Mouse (Mus musculus): ENCODE measurements around the gene Igdcc4.

DNA sequence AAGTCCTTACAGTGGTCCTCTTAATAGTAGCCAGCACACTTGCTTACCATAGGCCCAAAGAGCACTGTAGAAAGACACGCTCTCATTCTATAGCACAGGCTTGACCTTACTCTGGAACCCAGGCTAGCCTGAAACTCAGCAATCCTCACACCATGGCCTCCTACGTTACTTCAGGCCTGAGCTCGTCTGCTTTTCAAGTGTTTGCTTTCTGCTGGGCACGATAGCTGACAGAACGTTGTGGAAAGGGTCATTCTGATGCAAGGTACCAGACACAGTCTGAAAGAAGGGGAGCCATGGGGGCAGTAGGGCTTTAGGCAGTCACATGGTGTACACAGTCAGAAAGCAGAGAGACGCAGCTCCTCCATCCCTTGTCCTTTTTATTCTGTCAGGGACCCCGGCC lies 37.0 kb upstream of the Igdcc4 start:
- TF ChIP-seq POLR2AphosphoS2 (IDR thresholded peaks at IDR 0.05; ENCODE audit: low read length) = no peak
- no peak for TF ChIP-seq EP300 (IDR thresholded peaks at IDR 0.05; ENCODE audit: low read depth in 1 of 2, low read length in 2 of 2)
- no peak for TF ChIP-seq CTCF (IDR thresholded peaks at IDR 0.05 in 2 of 3, conservative IDR thresholded peaks at IDR 0.05 in 1 of 3; ENCODE audit: control insufficient read depth in 1 of 3, insufficient read depth in 1 of 3, low read depth in 2 of 3, low read length in 3 of 3, poor library complexity in 1 of 3, severe bottlenecking in 1 of 3)
- no peak for TF ChIP-seq MYC (IDR thresholded peaks at IDR 0.05; ENCODE audit: low read depth, low read length)
- TF ChIP-seq MAZ (IDR thresholded peaks at IDR 0.05; ENCODE audit: low read depth, low read length) = no peak
- TF ChIP-seq CHD2 (IDR thresholded peaks at IDR 0.05; ENCODE audit: low read length) = no peak
- TF ChIP-seq ELF1 (IDR thresholded peaks at IDR 0.05; ENCODE audit: low read depth, low read length) = no peak
- TF ChIP-seq NELFE (IDR thresholded peaks at IDR 0.05; ENCODE audit: low read depth, low read length) = no peak
- TF ChIP-seq RCOR1 (IDR thresholded peaks at IDR 0.05; ENCODE audit: low read depth, low read length) = no peak
- no peak for TF ChIP-seq HCFC1 (IDR thresholded peaks at IDR 0.05; ENCODE audit: low read depth, low read length)
